Mouse (Mus musculus): ENCODE data around the gene Hcn2. TPM values are rescaled to one million over a fixed set of nuclear protein-coding genes. Genes with fewer than 3 reads are reported as not detected.
A peak's percentile ranks its signal among the peaks of the same experiment; 100 is the strongest.

Hcn2 gene
- total and polyA plus RNA-seq, 3 experiments, result 0.21 to 2.2 (median 0.44) TPM

- H3K4me1 ChIP-seq (ENCODE audit: control insufficient read depth in 1 of 2, insufficient read depth in 2 of 2), result peaks cover 8 to 10% of the 10 kb centered on the region in 2 experiments
- H3K9me3 ChIP-seq (replicated peaks; ENCODE audit: low read length), result peaks cover 3% of the 10 kb centered on the region
- peaks cover 2 to 6% of the 10 kb centered on the region in 2 experiments for H3K36me3 ChIP-seq (replicated peaks in 1 of 2; ENCODE audit: control insufficient read depth in 1 of 2, insufficient read depth in 1 of 2, low read length in 1 of 2)
- H3K79me2 ChIP-seq (replicated peaks; ENCODE audit: control insufficient read depth, extremely low read depth, insufficient read depth, poor library complexity, severe bottlenecking), result no peaks in the 10 kb centered on the region
- H3K27ac ChIP-seq (ENCODE audit: insufficient read depth, low read depth), result no peak overlapping the region
- peak overlapping the region; percentile 35; the same call in 1 of the 2 replicates for H3K9ac ChIP-seq (ENCODE audit: insufficient read depth, low read depth)
- peaks cover 71% of the 10 kb centered on the region for H3K27me3 ChIP-seq (replicated peaks)
- DNase-seq (ENCODE audit: extremely low read depth), result no peak
- peak overlapping the region; percentile 76 for H3K4me2 ChIP-seq (ENCODE audit: insufficient read depth, low read depth, poor library complexity, severe bottlenecking)
- TF ChIP-seq SMC3 (IDR thresholded peaks at IDR 0.05; ENCODE audit: low read depth, low read length) (no peak), ETS1 (conservative IDR thresholded peaks at IDR 0.05; ENCODE audit: low read depth, low read length) (no peak), TBP (conservative IDR thresholded peaks at IDR 0.05; ENCODE audit: low read depth, low read length) (no peak), MXI1 (IDR thresholded peaks at IDR 0.05; ENCODE audit: low read depth, low read length) (no peak), CHD2 (IDR thresholded peaks at IDR 0.05; ENCODE audit: low read length) (no peak), ZC3H11A (IDR thresholded peaks at IDR 0.05; ENCODE audit: low read depth, low read length) (no peak), JUN (IDR thresholded peaks at IDR 0.05; ENCODE audit: insufficient read depth, low read depth, low read length) (no peak), HCFC1 (IDR thresholded peaks at IDR 0.05; ENCODE audit: low read depth, low read length) (no peak), MAFK (IDR thresholded peaks at IDR 0.05; ENCODE audit: insufficient replicate concordance, low read length) (no peak), USF2 (conservative IDR thresholded peaks at IDR 0.05; ENCODE audit: low read depth, low read length) (no peak), MEF2A (IDR thresholded peaks at IDR 0.05; ENCODE audit: borderline replicate concordance, low read depth, low read length) (no peak), UBTF (IDR thresholded peaks at IDR 0.05; ENCODE audit: low read depth, low read length) (no peak), KAT2A (IDR thresholded peaks at IDR 0.05; ENCODE audit: insufficient replicate concordance, low read length) (no peak), ZNF384 (IDR thresholded peaks at IDR 0.05; ENCODE audit: low read depth, low read length) (no peak), ZKSCAN1 (IDR thresholded peaks at IDR 0.05; ENCODE audit: borderline replicate concordance, low read depth, low read length) (no peak), USF1 (IDR thresholded peaks at IDR 0.05; ENCODE audit: low read depth, low read length) (no peak), E2F4 (IDR thresholded peaks at IDR 0.05; ENCODE audit: insufficient replicate concordance, low read depth, low read length) (no peak), MAX (IDR thresholded peaks at IDR 0.05; ENCODE audit: low read length) (no peak), EP300 (IDR thresholded peaks at IDR 0.05; ENCODE audit: low read length) (no peak)
- dilution Hi-C loops (cut with MboI; ENCODE audit: extremely low pct_ligation_motif_present, extremely low pct_unique_long_range_greater_than_20kb, low sequenced_read_pairs), result no loop called here
- peak overlapping the region in 2 of 3 experiments; percentile 33 to 54 for H3K4me3 ChIP-seq (replicated peaks in 1 of 3; ENCODE audit: low read depth in 2 of 3, low read length in 2 of 3, poor library complexity in 1 of 3)
- in situ Hi-C loops (cut with MboI; ENCODE audit: low pct_ligation_motif_present, low pct_unique_long_range_greater_than_20kb, low sequenced_read_pairs), result no loop called here
Observed at GRCm38 (mm10) chr10:79716988-79717355, 538 bp downstream of the Hcn2 start.

DNA sequence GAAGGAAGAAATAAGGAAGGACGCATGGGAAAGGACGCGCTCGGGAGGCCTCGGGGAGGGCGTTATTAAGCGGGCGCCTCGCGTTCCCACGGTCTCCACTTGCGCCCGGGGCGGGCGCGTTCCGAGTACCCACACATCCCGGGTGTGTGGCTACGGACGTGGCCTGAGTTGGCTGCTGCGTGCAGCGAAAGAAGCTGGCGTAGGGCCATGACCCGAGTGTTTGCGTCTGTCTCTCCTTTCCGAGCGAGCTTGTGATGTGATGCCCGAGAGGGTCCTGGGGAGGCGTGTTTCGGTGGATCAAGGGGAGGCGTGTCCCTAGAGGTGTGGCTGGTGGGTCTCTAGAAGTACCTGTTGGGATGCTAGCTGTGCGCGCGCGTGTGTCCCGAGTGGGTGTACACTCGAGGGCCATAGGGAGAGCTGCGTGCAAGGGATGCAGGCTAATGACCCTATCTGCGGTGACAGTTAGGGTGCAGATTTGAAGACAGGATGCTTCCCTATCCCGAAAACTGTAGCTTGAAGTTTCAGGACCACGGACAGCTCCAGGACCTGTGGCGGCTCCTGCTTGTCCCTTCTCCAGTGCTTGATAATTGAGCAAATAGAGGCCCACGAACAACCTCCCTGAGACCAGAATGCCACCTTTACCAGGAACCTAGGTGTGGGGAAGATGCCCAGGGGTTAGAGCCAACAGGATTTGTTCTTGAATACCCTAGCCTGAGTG is 1.4 kb downstream of the Hcn2 start:
- Histone ChIP-seq H3K9ac (ENCODE audit: insufficient read depth, low read depth) (no peak overlapping the region), H3K27me3 (replicated peaks) (peaks cover 79% of the 10 kb centered on the region), H3K4me3 (replicated peaks in 1 of 3; ENCODE audit: low read depth in 2 of 3, low read length in 2 of 3, poor library complexity in 1 of 3) (no peak overlapping the region), H3K36me3 (replicated peaks in 1 of 2; ENCODE audit: control insufficient read depth in 1 of 2, insufficient read depth in 1 of 2, low read length in 1 of 2) (no peaks in the 10 kb centered on the region), H3K27ac (ENCODE audit: insufficient read depth, low read depth) (no peak overlapping the region), H3K4me1 (ENCODE audit: control insufficient read depth in 1 of 2, insufficient read depth in 2 of 2) (peaks cover 8 to 15% of the 10 kb centered on the region in 2 experiments), H3K9me3 (replicated peaks; ENCODE audit: low read length) (peaks cover 3% of the 10 kb centered on the region), H3K79me2 (replicated peaks; ENCODE audit: control insufficient read depth, extremely low read depth, insufficient read depth, poor library complexity, severe bottlenecking) (no peaks in the 10 kb centered on the region), H3K4me2 (ENCODE audit: insufficient read depth, low read depth, poor library complexity, severe bottlenecking) (no peak overlapping the region)
- TF ChIP-seq MXI1 (IDR thresholded peaks at IDR 0.05; ENCODE audit: low read depth, low read length), result peak; percentile 38; the same call in 1 of the 2 replicates
- TF ChIP-seq SIN3A (IDR thresholded peaks at IDR 0.05; ENCODE audit: low read length), result peak; percentile 65
- no peak for TF ChIP-seq SMC3 (IDR thresholded peaks at IDR 0.05; ENCODE audit: low read depth, low read length)
- TF ChIP-seq JUN (IDR thresholded peaks at IDR 0.05; ENCODE audit: insufficient read depth, low read depth, low read length), result no peak
- in situ Hi-C loops (cut with MboI; ENCODE audit: low pct_ligation_motif_present, low pct_unique_long_range_greater_than_20kb, low sequenced_read_pairs) (no loop called here), dilution Hi-C loops (cut with MboI; ENCODE audit: extremely low pct_ligation_motif_present, extremely low pct_unique_long_range_greater_than_20kb, low sequenced_read_pairs) (no loop called here)
- peak; percentile 52 for DNase-seq (ENCODE audit: extremely low read depth)

Measured in CH12.LX (cell line).